ENCODE assay signal across 9 mouse cellular contexts in genomic region chr5:96940170-96941086, GRCm38 (mm10). TPM values are rescaled to one million over a fixed set of nuclear protein-coding genes. Genes with fewer than 3 reads are reported as not detected.
DNase-seq lines count a peak whose midpoint lies in the region; ATAC-seq and TF ChIP-seq lines count a peak whose summit lies in the region.
"Had no signal": no experiment of that assay in that cellular context is flagged by ENCODE, and none has a peak within 500 bp of the region (broad histone marks: within the 10 kb centered on the region; RNA-seq: fewer than 3 reads in every experiment).

No protein-coding gene starts in this region.

- no peak for DNase-seq in forebrain, embryonic 14.5 days (ENCODE audit: low spot score)
- no peak for DNase-seq in forebrain, embryonic 11.5 days (ENCODE audit: low spot score)
- peak; percentile 31 for DNase-seq in midbrain, postnatal 0 days (ENCODE audit: low spot score)
- peak; percentile 63 for DNase-seq in yolk sac, embryonic 10.5 days (ENCODE audit: low spot score)
- DNase-seq in right cerebral cortex, postnatal 36 days (ENCODE audit: low spot score in 2 of 2) = no peak
- DNase-seq in left cerebral cortex, adult 8-10 months (ENCODE audit: low spot score in 2 of 2) = no peak

- no peaks in the 10 kb centered on the region for H3K4me1 ChIP-seq in forebrain, embryonic 14.5 days (ENCODE audit: control insufficient read depth, insufficient read depth, low read length)
- H3K4me1 ChIP-seq in forebrain, embryonic 11.5 days (replicated peaks; ENCODE audit: control insufficient read depth, insufficient read depth, low read length) = no peaks in the 10 kb centered on the region
- H3K4me1 ChIP-seq in midbrain, postnatal 0 days (ENCODE audit: insufficient read depth, low read length) = no peaks in the 10 kb centered on the region
- no peaks in the 10 kb centered on the region; the same call in 1 of the 2 replicates for H3K4me1 ChIP-seq in midbrain, embryonic 16.5 days (ENCODE audit: control insufficient read depth, insufficient read depth, low read length)
- H3K4me1 ChIP-seq in kidney, embryonic 15.5 days = peaks cover 8% of the 10 kb centered on the region

- H3K27me3 ChIP-seq in forebrain, embryonic 14.5 days (replicated peaks; ENCODE audit: control insufficient read depth, insufficient read depth, low read length) = no peaks in the 10 kb centered on the region
- H3K27me3 ChIP-seq in forebrain, embryonic 11.5 days (ENCODE audit: control insufficient read depth, insufficient read depth, low read length) = no peaks in the 10 kb centered on the region
- no peaks in the 10 kb centered on the region for H3K27me3 ChIP-seq in midbrain, postnatal 0 days (ENCODE audit: insufficient read depth, low read length)
- H3K27me3 ChIP-seq in midbrain, embryonic 16.5 days (ENCODE audit: control insufficient read depth, insufficient read depth, low read depth, low read length) = no peaks in the 10 kb centered on the region
- H3K27me3 ChIP-seq in kidney, embryonic 15.5 days = no peaks in the 10 kb centered on the region
- H3K27me3 ChIP-seq: CH12.LX had no signal

- WGBS in forebrain, embryonic 14.5 days = 79% methylated on average over 12 of the region's 12 CpGs
- WGBS in forebrain, embryonic 11.5 days = 86% methylated on average over 12 of the region's 12 CpGs
- 88% methylated on average over 12 of the region's 12 CpGs for WGBS in midbrain, postnatal 0 days
- WGBS in midbrain, embryonic 16.5 days = 80% methylated on average over 12 of the region's 12 CpGs
- 79% methylated on average over 12 of the region's 12 CpGs for WGBS in kidney, embryonic 15.5 days

- H3K9me3 ChIP-seq in forebrain, embryonic 14.5 days (replicated peaks; ENCODE audit: control insufficient read depth, low read length) = no peaks in the 10 kb centered on the region
- H3K9me3 ChIP-seq in forebrain, embryonic 11.5 days (ENCODE audit: control insufficient read depth, low read length) = no peaks in the 10 kb centered on the region
- H3K9me3 ChIP-seq in midbrain, postnatal 0 days (ENCODE audit: low read length) = no peaks in the 10 kb centered on the region
- no peaks in the 10 kb centered on the region for H3K9me3 ChIP-seq in midbrain, embryonic 16.5 days (replicated peaks; ENCODE audit: control insufficient read depth, low read length, poor library complexity, severe bottlenecking)
- no peaks in the 10 kb centered on the region for H3K9me3 ChIP-seq in kidney, embryonic 15.5 days (replicated peaks)

- no peaks in the 10 kb centered on the region for H3K36me3 ChIP-seq in forebrain, embryonic 14.5 days (ENCODE audit: control insufficient read depth, insufficient read depth, low read length)
- no peaks in the 10 kb centered on the region for H3K36me3 ChIP-seq in forebrain, embryonic 11.5 days (ENCODE audit: control insufficient read depth, insufficient read depth, low read length)
- no peaks in the 10 kb centered on the region for H3K36me3 ChIP-seq in midbrain, postnatal 0 days (ENCODE audit: insufficient read depth, low read length)
- H3K36me3 ChIP-seq in midbrain, embryonic 16.5 days (ENCODE audit: control insufficient read depth, insufficient read depth, low read length) = no peaks in the 10 kb centered on the region
- no peaks in the 10 kb centered on the region for H3K36me3 ChIP-seq in kidney, embryonic 15.5 days

- H3K27ac ChIP-seq in forebrain, embryonic 14.5 days (ENCODE audit: low read depth, low read length) = no peak overlapping the region
- H3K27ac ChIP-seq in forebrain, embryonic 11.5 days (ENCODE audit: low read depth, low read length) = no peak overlapping the region
- no peak overlapping the region for H3K27ac ChIP-seq in midbrain, postnatal 0 days (ENCODE audit: low read depth, low read length)
- H3K27ac ChIP-seq in midbrain, embryonic 16.5 days (ENCODE audit: low read length) = no peak overlapping the region
- no peak overlapping the region for H3K27ac ChIP-seq in kidney, embryonic 15.5 days

- H3K9ac ChIP-seq in forebrain, embryonic 14.5 days (ENCODE audit: low read length) = no peak overlapping the region
- no peak overlapping the region for H3K9ac ChIP-seq in forebrain, embryonic 11.5 days (ENCODE audit: low read length)
- no peak overlapping the region for H3K9ac ChIP-seq in midbrain, postnatal 0 days (replicated peaks; ENCODE audit: low read length, poor library complexity, severe bottlenecking)
- no peak overlapping the region for H3K9ac ChIP-seq in midbrain, embryonic 16.5 days (ENCODE audit: low read depth, low read length)
- H3K9ac ChIP-seq in kidney, embryonic 15.5 days = no peak overlapping the region

- peak; percentile 40; the same call in 1 of the 2 replicates for ATAC-seq in forebrain, embryonic 14.5 days
- no peak for ATAC-seq in forebrain, embryonic 11.5 days (replicated peaks; ENCODE audit: low FRiP score)
- no peak for ATAC-seq in midbrain, postnatal 0 days (ENCODE audit: low FRiP score)
- no peak for ATAC-seq in midbrain, embryonic 16.5 days
- ATAC-seq in kidney, embryonic 15.5 days (replicated peaks; ENCODE audit: low FRiP score) = 0 out of 2 replicates have a peak, but pooled peaks have one; percentile 64

- H3K4me2 ChIP-seq in forebrain, embryonic 14.5 days (ENCODE audit: low read length) = no peak overlapping the region
- H3K4me2 ChIP-seq in forebrain, embryonic 11.5 days (ENCODE audit: low read depth, low read length, severe bottlenecking) = no peak overlapping the region
- no peak overlapping the region for H3K4me2 ChIP-seq in midbrain, postnatal 0 days (ENCODE audit: low read depth, low read length, poor library complexity, severe bottlenecking)
- no peak overlapping the region for H3K4me2 ChIP-seq in midbrain, embryonic 16.5 days (ENCODE audit: low read length)
- H3K4me2 ChIP-seq in kidney, embryonic 15.5 days = no peak overlapping the region

- no peak overlapping the region for H3K4me3 ChIP-seq in forebrain, embryonic 14.5 days (ENCODE audit: low read depth, low read length)
- H3K4me3 ChIP-seq in forebrain, embryonic 11.5 days (ENCODE audit: low read depth, low read length) = no peak overlapping the region
- no peak overlapping the region for H3K4me3 ChIP-seq in midbrain, postnatal 0 days (ENCODE audit: low read depth, low read length)
- no peak overlapping the region for H3K4me3 ChIP-seq in midbrain, embryonic 16.5 days (ENCODE audit: low read depth, low read length)
- no peak overlapping the region for H3K4me3 ChIP-seq in kidney, embryonic 15.5 days (replicated peaks)

- no peak for TF ChIP-seq CTCF in midbrain, postnatal 0 days (IDR thresholded peaks at IDR 0.05)

RNA-seq across cellular contexts. Expression of gene Bmp2k, which starts 57.1 kb away (rescaled TPM):
- polyA plus RNA-seq in forebrain, embryonic 14.5 days (2014; fragmentation: Nextera tagmentation; extraction: Ambion mirVana) = 7.1 and 8.1 TPM in 2 replicates
- polyA plus RNA-seq in forebrain, embryonic 11.5 days (2014; fragmentation: Nextera tagmentation; extraction: Ambion mirVana) = 9.0 and 10.2 TPM in 2 replicates
- 19.4 and 20.8 TPM in 2 replicates for total RNA-seq in midbrain, postnatal 0 days (2014; rRNA removed)
- polyA plus RNA-seq in midbrain, postnatal 0 days (2015; fragmentation: Nextera tagmentation; extraction: Ambion mirVana) = 8.5 and 9.5 TPM in 2 replicates
- 8.3 and 9.5 TPM in 2 replicates for polyA plus RNA-seq in midbrain, embryonic 16.5 days (2015; fragmentation: Nextera tagmentation; extraction: Ambion mirVana)
- 10.1 and 10.2 TPM in 2 replicates for polyA plus RNA-seq in kidney, embryonic 15.5 days (2015; fragmentation: Nextera tagmentation; extraction: Ambion mirVana)
- 10 to 100 TPM; 14.8 to 18.4 (median 16.2) TPM for total RNA-seq in left cerebral cortex, adult 8-10 months (2022)

Comparison
In these comparisons a context has a peak if more than half of its experiments do, and no peak if none do; other contexts are left out.
1. ATAC-seq: peak in forebrain, embryonic 14.5 days (single experiment) and kidney, embryonic 15.5 days (single experiment); none in forebrain, embryonic 11.5 days (single experiment), midbrain, postnatal 0 days (single experiment) and midbrain, embryonic 16.5 days (single experiment).
2. DNase-seq: peak in midbrain, postnatal 0 days (single experiment) and yolk sac, embryonic 10.5 days (single experiment); none in forebrain, embryonic 14.5 days (single experiment), forebrain, embryonic 11.5 days (single experiment), right cerebral cortex, postnatal 36 days (0 of 2) and left cerebral cortex, adult 8-10 months (0 of 2).